Mouse (Mus musculus) brain, adult 2 months (tissue): ENCODE measurements around the gene Slc25a33.
A peak's percentile ranks its signal among the peaks of the same experiment; 100 is the strongest.

Source experiments
- DNase-seq: peaks from one replicate; pipeline ENCODE4 v3.0.0; 2011; ENCODE audit warnings: low read depth, low spot score

Slc25a33 gene

DNA sequence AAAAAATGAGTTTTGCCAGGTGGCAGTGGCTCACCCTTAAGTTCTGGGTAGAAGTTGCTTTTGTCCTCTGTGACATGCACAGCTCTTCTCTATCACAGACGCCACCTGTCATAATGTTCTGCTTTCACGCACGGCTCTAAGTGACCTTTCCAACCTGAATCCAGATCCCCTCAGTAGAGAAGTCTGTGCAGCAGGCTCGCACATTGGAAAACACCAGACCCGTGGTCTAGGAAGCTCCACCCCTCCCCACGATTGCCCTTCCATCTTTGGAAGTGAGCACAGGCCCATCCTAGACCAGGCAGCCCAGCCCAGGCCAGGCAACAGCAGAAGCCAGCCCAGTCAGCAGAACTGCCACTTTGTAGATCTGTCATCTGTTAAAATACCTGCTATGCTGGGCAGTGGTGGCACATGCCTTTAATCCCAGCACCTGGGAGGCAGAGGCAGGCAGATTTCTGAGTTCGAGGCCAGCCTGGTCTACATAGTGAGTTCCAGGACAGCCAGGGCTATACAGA is 20.9 kb upstream of the Slc25a33 start:
- no peak for DNase-seq

DNA sequence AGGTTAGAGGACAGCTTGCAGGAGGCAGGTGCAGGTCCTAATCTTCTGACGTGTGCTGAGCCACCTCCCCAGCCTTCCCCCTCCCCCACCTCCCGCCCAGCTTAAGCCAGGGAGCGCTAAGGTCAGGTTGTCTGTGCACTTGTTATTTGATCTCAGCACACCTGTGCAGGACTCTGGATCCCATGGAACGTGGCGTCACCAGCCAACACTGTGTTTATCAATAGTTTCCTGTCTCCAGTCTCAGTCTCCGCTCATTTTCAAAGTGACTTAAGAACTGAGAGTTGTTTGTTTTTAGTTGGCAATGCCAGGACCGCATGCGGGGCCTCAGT is 19.9 kb upstream of the Slc25a33 start:
- DNase-seq = no peak

DNA sequence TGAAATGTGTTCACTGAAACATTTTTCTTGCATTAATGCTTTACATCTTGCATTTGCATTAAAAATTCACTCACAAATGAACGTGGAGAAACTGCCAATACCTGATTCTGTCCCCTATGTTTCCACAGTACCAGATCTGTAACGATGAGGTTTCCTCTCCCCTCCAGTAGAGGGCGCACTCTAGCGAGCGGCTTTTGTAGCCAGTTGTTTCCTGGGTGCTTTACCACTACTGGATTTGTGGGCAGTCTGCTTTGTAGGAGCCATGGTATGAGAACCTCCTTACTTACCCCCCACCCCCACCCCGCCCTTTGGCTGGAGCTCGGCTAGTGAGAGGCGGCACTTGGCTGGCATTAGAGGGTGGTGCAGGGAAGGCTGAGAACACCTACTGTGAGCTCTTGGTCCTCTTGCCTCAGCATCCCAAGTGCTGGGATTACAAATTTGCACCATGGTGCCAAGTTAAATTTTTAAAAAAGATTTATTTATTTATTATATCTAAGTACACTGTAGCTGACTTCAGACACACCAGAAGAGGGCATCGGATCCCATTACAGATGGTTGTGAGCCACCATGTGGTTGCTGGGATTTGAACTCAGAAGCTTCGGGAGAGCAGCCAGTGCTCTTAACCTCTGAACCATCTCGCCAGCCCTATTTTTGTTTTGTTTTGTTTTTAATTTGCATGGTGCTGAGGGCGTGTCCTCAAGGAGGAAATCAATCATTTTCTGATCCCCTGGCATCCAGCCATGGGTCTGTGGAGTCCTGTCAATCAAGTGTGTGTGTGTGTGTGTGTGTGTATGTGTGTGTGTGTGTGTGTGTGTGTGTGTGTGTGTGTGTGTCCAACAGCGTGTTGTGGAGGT is 19.3 kb upstream of the Slc25a33 start:
- DNase-seq = no peak

GRCm38 (mm10) chr4:149792159-149792800 is 18.2 kb upstream of the Slc25a33 start:
- peak; percentile 72 for DNase-seq

DNA sequence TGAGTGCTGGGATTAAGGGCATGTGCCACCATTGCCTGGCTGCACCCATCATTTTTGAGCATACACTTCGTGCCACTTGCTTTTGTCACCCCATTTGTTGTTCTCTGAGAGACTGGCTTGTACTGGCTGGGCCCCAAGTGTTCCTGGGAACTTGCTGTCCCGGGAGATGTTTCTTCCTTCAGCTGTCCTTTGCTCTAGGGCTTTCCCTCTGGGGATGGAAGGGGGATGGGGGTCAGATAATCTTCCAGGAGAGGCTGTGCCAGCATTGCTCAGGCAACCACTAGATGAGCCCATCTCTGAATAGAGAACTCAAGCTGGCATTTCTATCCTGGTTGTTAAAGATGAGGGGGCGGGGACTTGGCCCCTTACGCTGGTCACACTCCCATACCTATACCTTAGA is 17.4 kb upstream of the Slc25a33 start:
- no peak for DNase-seq

DNA sequence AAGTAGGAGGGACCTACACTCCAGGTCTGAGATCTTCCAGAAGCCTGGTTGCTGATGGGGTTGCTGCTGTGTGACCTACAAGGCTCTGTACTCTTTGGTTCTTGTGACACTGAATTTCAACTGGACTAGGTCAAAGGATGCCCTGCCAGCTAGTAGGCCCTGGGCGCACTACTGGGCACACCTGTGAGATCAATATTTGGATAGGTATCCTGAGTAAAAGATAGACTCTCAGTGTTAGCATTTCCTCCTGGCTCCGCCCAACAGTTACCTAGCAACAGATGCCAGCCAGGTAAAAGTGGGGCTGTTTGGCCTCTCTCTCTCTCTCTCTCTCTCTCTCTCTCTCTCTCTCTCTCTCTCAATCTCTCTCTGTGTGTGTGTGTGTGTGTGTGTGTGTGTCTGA is 16.9 kb upstream of the Slc25a33 start:
- DNase-seq = no peak

DNA sequence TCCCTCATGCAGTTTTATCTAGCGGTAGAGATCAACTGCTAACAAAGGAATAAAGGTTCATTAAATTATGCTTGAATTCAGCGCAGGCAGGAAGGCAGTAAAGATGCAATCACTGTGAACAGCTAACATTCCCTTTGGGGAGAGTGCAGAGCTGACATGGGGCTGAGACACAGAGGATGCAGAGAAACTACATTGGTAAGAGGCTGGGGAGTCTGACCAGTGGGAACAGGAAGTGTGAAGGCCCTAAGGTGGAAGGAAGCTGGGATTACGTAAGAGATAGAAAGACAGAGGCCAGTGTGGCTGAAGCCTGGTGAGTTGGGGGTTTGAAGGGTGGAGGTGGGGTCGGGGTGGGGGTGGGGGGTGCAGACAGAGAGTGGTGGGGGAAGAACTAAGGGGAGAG is 16.5 kb upstream of the Slc25a33 start:
- no peak for DNase-seq

DNA sequence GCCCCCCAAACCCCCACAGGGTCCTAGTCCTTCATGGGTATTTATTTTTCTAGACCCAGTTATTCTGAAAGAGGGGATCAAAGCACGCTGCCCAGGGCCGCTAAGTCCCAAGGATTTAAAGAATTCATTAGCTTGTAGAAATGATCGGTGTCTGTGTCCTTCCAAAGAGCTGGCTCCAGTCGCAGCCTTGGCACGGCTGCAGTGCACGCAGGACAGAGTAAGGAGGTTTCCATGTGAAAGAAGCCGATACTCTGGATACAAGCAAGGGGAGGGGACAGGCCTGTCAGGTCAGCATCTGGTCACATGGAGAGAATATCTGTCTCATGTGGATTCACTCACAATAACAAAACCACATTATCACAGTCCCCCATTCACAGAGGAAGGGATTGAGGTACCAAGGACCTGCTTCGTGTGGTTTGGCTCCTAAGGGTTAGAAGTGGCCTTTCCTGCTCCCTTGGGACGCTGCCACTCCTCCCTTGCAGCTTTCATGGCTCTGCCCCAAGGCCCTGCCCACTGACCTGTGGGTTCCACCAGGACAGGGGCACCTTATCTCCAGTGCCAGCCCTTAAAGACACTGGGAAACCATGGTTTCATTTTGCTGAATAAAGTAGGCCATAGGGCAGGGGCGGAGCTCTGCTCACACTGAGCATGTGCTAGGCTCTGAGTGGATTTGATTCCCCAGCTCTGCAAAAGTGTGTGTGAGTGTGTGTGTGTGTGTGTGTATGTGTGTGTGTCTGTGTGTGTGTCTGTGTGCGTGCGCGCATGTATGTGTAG is 15.5 kb upstream of the Slc25a33 start:
- DNase-seq = no peak

DNA sequence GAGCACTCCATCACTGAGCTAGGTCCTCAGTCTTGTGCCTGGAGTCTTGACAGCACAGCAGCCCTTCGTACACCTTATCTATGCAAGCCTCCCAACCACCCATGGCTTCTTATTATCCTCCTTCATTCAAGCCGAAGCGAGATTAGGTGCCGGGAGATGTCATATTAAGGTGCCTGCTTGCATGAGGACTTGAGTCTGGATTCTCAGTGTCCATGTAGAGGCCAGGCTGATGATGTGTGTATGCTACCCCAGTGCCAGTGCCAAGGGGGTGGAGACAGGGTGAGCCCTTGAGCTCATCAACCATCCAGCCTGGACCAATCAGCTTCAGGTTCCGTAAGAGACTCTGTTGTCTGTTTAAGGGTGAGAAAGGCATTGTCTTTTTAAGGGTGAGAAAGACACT is 10.8 kb upstream of the Slc25a33 start:
- no peak for DNase-seq

DNA sequence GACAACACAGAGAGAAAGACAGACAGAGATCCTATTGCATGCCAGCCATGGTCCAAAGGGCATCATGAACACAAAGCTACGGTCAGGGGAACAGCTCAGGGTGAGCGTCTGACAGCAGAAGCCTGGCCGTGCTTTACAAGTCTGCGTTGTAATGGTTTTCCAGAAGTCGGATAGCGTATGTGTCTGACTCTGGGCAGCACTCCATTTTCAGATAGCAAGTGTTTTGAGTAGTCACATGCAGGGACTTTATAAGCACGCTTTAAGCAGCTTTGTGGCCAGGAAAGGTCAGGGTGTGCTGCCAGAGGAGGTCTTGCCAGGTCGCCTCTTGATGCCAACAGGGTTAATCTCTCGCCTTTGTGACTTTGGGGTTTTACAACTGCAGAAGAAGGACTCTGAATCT is 10.3 kb upstream of the Slc25a33 start:
- DNase-seq = no peak

- peak; percentile 51 for DNase-seq
Measured at GRCm38 (mm10) chr4:149782975-149783374, 8.9 kb upstream of the Slc25a33 start.

DNA sequence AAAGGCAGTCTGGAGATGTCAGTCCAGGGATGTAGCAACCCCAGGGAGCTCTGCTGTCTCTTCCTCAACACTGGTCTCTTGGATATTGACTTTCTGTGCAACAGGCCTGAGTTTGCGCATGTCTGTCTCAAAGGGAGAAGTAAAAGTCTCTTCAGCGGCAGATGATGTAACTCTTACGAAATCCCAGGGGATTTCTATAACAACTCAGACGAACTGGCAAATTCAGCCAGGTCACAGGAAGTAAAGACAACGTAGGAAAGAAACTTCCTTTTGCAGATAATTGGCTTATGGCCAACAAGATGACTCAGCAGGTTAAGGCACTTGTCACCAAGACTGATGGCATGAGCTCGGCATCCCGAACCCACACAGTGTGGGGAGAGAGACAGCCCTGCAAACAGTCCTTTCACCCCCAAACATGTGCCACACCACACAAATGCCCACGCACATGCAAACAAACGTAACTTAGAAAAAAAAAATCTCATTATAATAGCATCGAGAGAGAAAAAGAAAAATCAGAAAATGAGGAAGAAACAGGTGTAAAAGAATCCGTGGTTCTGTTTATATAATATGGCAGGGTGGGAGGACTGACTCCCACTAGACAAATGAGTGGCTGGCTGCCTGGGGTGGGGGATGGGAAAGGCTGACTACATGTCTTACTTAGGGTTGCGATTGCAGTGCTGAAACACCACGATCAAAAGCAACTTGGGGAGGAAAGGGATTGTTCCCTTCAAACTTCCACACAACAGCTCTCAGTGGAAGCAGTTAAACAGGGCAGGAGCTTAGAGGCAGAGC is 6.7 kb upstream of the Slc25a33 start:
- DNase-seq = peak; percentile 72

DNA sequence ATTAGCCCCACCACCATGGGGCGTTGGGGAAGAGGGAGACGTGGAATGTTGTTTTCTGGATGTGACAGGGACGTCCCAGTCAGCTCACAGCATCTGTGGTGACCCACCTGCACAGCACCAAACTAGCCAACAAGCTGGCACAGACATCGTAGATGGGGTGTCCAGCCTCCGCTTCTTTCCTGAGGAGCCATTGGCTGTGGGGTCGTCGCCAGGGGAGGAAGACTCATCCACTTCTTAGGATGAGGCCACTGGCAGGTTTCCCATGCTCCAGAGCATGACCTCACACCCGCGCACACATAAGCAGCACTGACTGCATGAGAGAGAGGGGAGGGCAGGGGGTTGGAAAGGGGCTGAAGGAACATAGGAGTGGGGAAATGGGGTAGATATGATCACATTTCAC is 5.9 kb upstream of the Slc25a33 start:
- no peak for DNase-seq

- DNase-seq = no peak
Measured at GRCm38 (mm10) chr4:149777126-149777525, 3.0 kb upstream of the Slc25a33 start.

DNA sequence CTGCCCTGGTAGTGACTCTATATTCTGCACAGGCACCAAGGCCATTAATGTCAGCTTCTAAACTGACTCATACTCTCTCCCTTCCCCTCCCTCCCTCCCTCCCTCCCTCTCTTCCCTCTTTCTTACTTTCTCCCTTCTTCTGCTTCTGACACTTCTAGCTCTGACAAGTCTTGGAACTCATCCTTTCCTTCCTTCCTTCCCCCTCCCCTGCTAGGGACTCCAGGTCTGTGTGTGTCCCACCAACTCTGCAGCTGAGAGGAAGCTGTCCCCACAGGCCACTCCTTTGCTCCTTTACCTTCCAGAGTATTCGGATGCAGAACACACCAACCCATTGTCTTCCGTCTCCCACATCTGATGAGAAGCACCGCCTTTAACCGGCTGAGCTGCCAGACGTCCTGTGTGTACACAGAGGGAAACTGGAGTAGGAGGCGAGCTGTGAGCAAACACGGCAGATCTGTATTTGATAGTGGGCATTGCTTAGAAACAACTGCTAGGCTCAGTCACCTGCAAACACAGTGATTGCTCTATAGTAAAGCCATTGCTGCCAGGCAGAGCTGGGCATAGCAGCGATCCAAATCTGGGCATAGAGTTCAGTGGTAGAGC is 1.8 kb upstream of the Slc25a33 start:
- peak; percentile 70 for DNase-seq

GRCm38 (mm10) chr4:149775330-149775729 is 1.3 kb upstream of the Slc25a33 start:
- peak; percentile 45 for DNase-seq

DNA sequence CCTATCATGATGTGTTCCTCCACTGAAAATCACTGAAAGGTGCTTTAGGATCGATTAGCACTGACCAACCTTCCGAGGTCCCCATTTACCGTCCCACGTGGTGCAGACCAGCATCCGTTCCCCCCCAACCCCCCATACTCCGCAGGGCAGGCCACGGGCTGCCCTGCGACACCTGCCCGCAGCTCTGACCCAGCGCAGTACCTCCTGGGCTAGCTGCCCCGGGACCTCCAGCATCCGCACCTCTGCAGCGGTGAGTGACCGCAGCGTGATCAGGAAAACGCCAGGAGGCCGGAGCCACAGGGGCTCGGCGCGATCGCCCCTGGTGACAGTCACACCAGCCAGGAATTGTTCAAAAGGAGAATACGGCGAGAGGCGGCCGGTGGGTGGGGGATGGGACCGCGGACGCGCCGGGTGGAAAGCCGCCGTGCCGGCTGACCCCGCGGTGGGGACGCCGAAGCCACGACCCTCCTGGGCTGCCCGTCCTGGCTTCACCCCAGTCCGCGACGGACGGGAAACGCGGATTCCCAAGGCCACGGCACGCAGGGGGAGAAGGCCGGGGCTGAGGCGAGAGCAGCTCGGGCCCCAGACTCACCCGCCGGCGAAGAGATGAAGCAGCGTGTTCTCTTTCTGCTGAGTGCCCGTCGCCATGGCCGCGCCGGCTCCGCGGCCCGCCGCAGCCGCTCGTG is 526 bp downstream of the Slc25a33 start:
- DNase-seq = no peak

- peak; percentile 81 for DNase-seq
Measured at GRCm38 (mm10) chr4:149772394-149772793, 1.7 kb downstream of the Slc25a33 start.

- DNase-seq = no peak
Measured at GRCm38 (mm10) chr4:149765201-149765600, 8.9 kb downstream of the Slc25a33 start.

DNA sequence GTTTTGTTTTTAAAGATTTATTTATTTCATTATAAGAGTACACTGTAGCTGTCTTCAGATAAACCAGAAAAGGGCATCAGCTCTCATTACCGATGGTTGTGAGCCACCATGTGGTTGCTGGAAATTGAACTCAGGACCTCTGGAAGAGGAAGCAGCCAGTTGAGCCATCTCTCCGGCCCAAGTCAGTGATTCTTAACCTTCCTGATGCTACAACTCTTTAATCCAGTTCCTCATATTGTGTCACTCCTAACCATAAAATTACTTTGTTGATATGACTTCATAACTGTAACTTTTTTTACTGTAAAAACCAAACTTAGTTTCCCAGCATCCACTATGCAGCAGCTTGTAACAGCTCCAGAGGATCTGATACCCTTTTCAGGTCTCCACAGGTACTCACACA is 10.7 kb downstream of the Slc25a33 start:
- DNase-seq = no peak

DNA sequence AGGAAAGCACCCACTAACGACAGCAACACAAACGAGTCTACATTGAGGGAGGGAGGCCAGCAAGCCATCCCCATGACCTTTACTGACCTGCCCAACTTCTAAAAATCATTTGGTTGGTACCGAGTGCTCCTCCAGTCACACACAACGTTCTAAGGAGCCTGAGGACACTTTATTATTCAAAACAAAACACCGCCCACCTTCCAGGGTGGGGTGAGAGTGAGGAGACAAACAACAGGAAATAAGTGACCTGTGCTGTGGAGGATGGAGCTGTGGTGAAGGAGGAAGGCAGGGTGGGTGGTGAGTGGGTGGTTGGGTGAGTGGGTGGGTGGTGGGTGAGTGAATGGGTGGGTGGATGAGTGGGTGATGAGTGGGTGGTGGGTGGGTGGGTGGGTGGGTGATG is 14.6 kb downstream of the Slc25a33 start:
- no peak for DNase-seq
